23 mouse cellular contexts compared by ENCODE assay signal in the genomic region with DNA sequence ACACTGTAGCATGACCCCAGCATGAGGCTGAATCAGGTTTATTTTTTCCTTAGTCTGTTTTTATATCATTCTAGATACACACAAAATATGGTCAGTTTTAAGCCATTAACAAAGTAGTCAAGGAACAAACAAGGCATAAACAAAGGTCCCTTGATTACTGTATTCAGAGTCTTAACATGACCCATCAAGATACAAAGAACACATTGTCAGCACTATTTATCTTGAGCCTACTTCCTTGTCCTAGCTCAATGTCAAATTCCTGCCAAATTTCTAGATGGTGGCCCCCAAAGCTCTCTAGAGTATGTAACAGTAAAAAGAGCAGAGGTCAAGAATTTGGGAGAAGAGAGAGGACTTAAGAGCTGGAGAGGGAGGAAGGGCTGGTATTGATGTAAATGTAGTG.
"Had no signal": no experiment of that assay in that cellular context is flagged by ENCODE, and none has a peak within 500 bp of the region (broad histone marks: within the 10 kb centered on the region; RNA-seq: fewer than 3 reads in every experiment).

No protein-coding gene starts in this region.

- H3K9me3 ChIP-seq: heart, embryonic 13.5 days; heart, embryonic 15.5 days; hindbrain, embryonic 13.5 days; hindbrain, embryonic 15.5 days; limb, embryonic 13.5 days; limb, embryonic 15.5 days; liver, embryonic 12.5 days had no signal

- H3K4me3 ChIP-seq: heart, adult 2 months; heart, embryonic 13.5 days; heart, embryonic 15.5 days; hindbrain, embryonic 13.5 days; hindbrain, embryonic 15.5 days; kidney, embryonic 15.5 days; limb, embryonic 13.5 days; limb, embryonic 15.5 days; liver, embryonic 12.5 days had no signal

- H3K36me3 ChIP-seq: heart, embryonic 13.5 days; heart, embryonic 15.5 days; hindbrain, embryonic 13.5 days; hindbrain, embryonic 15.5 days; kidney, embryonic 15.5 days; limb, embryonic 13.5 days; limb, embryonic 15.5 days; liver, embryonic 12.5 days had no signal

- H3K27ac ChIP-seq: heart, adult 2 months; heart, embryonic 13.5 days; heart, embryonic 15.5 days; hindbrain, embryonic 13.5 days; hindbrain, embryonic 15.5 days; hindbrain, postnatal 0 days; kidney, embryonic 15.5 days; kidney, postnatal 0 days; limb, embryonic 13.5 days; limb, embryonic 15.5 days; liver, embryonic 12.5 days had no signal

- H3K9ac ChIP-seq: heart, embryonic 13.5 days; heart, embryonic 15.5 days; hindbrain, embryonic 13.5 days; hindbrain, embryonic 15.5 days; kidney, embryonic 15.5 days; limb, embryonic 13.5 days; limb, embryonic 15.5 days; liver, embryonic 12.5 days had no signal

- ATAC-seq: hindbrain, postnatal 0 days; intestine, embryonic 16.5 days; liver, embryonic 12.5 days had no signal

- DNase-seq: gastrocnemius, postnatal 14 days; gastrocnemius, postnatal 36 days; heart, adult 2 months; heart, postnatal 14 days; heart, postnatal 36 days; kidney, adult 11 months; kidney, adult 2 months; kidney, adult 9 months; kidney, postnatal 14 days; layer of hippocampus, adult 9-11 months; layer of hippocampus, postnatal 36 days; left cerebral cortex, postnatal 4 days had no signal
